Mouse (Mus musculus): ENCODE results near the gene Pacsin2.

The Pacsin2 gene

DNA sequence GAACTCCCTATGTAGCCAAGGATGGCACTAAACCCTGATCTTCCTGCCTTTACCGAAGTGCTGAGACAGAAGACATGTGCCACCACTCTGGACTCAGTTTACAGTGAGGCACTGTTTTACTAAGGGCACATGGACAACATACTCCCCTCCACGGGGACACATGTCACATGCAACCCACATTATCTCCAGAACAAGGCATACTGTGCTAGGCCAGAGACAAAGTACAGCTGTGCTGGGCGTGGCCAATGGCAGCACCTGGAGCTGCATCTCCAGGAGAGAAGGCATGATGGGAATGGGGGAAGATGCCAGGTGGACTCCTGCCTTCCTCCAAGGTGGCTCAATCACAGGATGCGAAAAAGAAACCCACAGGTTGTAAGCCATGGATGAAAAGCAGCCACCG, 135.5 kb downstream of the Pacsin2 start:
- DNase-seq (ENCODE audit: low spot score) = no peak
